Mouse (Mus musculus): Measurements from ENCODE around the gene Gm49321.

Gm49321 gene

GRCm38 (mm10) chr12:73949318-73950058 lies 12.0 kb downstream of the Gm49321 start:
- peak; percentile 81 for DNase-seq

- DNase-seq, result peak; percentile 28
Measured at GRCm38 (mm10) chr12:73952879-73953278, 15.4 kb downstream of the Gm49321 start.

GRCm38 (mm10) chr12:73953420-73954186 lies 16.1 kb downstream of the Gm49321 start:
- no peak for DNase-seq

GRCm38 (mm10) chr12:73954785-73955184 lies 17.3 kb downstream of the Gm49321 start:
- no peak for DNase-seq

GRCm38 (mm10) chr12:73957676-73958075 lies 20.2 kb downstream of the Gm49321 start:
- DNase-seq, result no peak

- DNase-seq, result no peak
Measured at GRCm38 (mm10) chr12:73958830-73959229, 21.4 kb downstream of the Gm49321 start.

- DNase-seq, result peak; percentile 96
Measured at GRCm38 (mm10) chr12:73964291-73965281, 27.1 kb downstream of the Gm49321 start, which contains the start of gene Snapc1. TSS of gene Snapc1 (plus strand) at chr12:73964481.

- no peak for DNase-seq
Measured at GRCm38 (mm10) chr12:73969142-73969541, 31.7 kb downstream of the Gm49321 start.

GRCm38 (mm10) chr12:73974584-73974983 lies 37.1 kb downstream of the Gm49321 start:
- DNase-seq, result no peak

- no peak for DNase-seq
Measured at GRCm38 (mm10) chr12:73978144-73978543, 40.7 kb downstream of the Gm49321 start.

GRCm38 (mm10) chr12:73979667-73980066 lies 42.2 kb downstream of the Gm49321 start:
- no peak for DNase-seq

- DNase-seq, result peak; percentile 68
Measured at GRCm38 (mm10) chr12:73982533-73982932, 45.1 kb downstream of the Gm49321 start.

- no peak for DNase-seq
Measured at GRCm38 (mm10) chr12:73986299-73986698, 48.8 kb downstream of the Gm49321 start.

- DNase-seq, result no peak
Measured at GRCm38 (mm10) chr12:73988393-73989008, 51.0 kb downstream of the Gm49321 start.

- no peak for DNase-seq
Measured at GRCm38 (mm10) chr12:73989594-73989993, 52.1 kb downstream of the Gm49321 start.

GRCm38 (mm10) chr12:73996906-73997296 lies 59.4 kb downstream of the Gm49321 start:
- no peak for DNase-seq

GRCm38 (mm10) chr12:73997297-73998127 lies 60.1 kb downstream of the Gm49321 start, which contains the start of gene Syt16:
TSS of gene Syt16 (plus strand) at chr12:73997661.
- DNase-seq, result no peak

- no peak for DNase-seq
Measured at GRCm38 (mm10) chr12:73998128-73998456, 60.6 kb downstream of the Gm49321 start.

GRCm38 (mm10) chr12:74002449-74002848 lies 65.0 kb downstream of the Gm49321 start:
- no peak for DNase-seq

- peak; percentile 19 for DNase-seq
Measured at GRCm38 (mm10) chr12:74009448-74009911, 72.0 kb downstream of the Gm49321 start.

GRCm38 (mm10) chr12:74013739-74014138 lies 76.3 kb downstream of the Gm49321 start:
- DNase-seq, result peak; percentile 77

Measured in cerebellum, adult 11 months (tissue).